Mouse (Mus musculus) Patski (cell line): ENCODE measurements around the gene Shh. TPM values are rescaled to one million over a fixed set of nuclear protein-coding genes. Genes with fewer than 3 reads are reported as not detected.

Experiments
- ATAC-seq: fragments of 100-300 bp; one replicate; pipeline ENCODE4 v1.8.0; 2021
- CTCF ChIA-PET: fragments of 350-600 bp; sonication (Branson Sonifier 250); formaldehyde crosslinking; loops from one replicate; lab custom pipeline; 2022; ENCODE audit warnings: inconsistent platforms; lab: Charles Lee
- POLR2A ChIA-PET: fragments of 350-600 bp; sonication (Branson Sonifier 250); formaldehyde crosslinking; loops from one replicate; lab custom pipeline; 2022; ENCODE audit warnings: antibody characterized with exemption, inconsistent platforms; lab: Charles Lee
- DNase-seq: peaks from one replicate; pipeline ENCODE4 v3.0.0-alpha.2; 2011; ENCODE audit warnings: low read depth, low spot score
- H3K27me3 ChIP-seq: fragments of 371-371 bp; one replicate; pipeline ENCODE4 v1.5.1; 2021
- CTCF ChIP-seq: fragments of 100-300 bp; IDR thresholded peaks from one replicate; pipeline ENCODE4 v1.5.1; 2021
- in situ Hi-C: fragments of 300-500 bp; cut with MboI; formaldehyde crosslinking; loops from 3 replicates; pipeline ENCODE4 v1.11.1; 2018; ENCODE audit warnings: low pct_unique_long_range_greater_than_20kb, mixed read lengths
- polyA plus RNA-seq: library from polyadenylated mRNA; unstranded; gene quantifications from one replicate; pipeline ENCODE4 v1.2.3, GENCODE M21; 2021

The Shh gene
- polyA plus RNA-seq, 1 experiment from 2014 or later: 0.01 TPM

DNA sequence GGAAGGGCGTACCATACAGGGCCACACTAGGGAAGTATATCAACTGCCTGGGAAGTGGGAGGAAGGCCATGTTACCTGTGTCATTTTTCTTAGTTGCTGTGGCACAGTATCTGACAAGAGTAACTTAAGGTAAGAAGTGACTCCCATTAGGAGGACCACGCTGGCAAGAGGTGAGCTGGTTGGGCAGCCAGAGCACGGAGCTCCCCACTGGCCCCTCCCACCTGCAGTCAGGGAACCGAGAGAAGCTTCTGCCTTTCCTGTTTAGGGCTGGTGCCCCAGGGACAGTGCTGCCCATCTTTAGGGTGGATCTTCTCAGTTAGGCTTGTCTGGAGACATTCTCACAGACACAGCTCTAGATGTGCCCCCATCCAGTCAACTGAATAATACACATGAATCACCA lies 43.3 kb downstream of the Shh start:
- no peak for TF ChIP-seq CTCF
- ChIA-PET POLR2A (no interaction called here), CTCF (interaction anchor here (0.8 kb wide), 1 partner anchor 9 kb away, joined by 4 read pairs; no protein-coding TSS in a partner anchor)
- no peaks in the 10 kb centered on the region for H3K27me3 ChIP-seq
- DNase-seq (no peak), ATAC-seq (no peak)
- in situ Hi-C loops: no loop called here

DNA sequence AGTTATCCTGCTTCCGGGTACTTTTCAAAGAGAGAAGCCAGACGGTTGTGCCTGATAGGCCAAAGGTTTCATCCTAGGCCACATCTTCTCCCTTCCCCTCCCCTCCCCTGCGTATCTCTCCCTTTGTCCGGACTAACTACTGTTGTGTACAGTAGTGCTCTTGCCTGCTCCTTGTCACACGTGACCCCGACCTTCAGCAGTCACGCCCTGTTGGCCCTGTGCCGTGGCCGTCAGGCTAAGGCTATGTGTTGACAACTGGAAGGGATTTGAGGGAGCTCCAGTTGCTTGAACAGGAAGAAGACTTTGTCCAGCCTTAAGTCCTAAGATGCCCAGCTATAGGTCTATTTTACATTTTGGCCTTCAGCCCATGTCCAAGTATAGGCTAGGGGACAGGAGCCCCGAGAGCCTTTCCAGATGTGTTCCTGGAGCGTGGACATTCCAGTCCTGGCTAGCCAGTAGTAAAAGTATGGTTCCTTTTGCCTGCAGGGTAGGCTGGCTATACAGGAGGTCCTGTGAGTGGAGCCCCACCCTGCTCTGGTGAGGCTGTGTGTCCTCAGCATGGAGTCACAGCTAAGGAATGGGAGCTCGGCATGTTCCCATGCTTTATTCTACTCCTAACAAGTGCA lies 47.3 kb downstream of the Shh start:
- in situ Hi-C loops: no loop called here
- DNase-seq (no peak), ATAC-seq (no peak)
- H3K27me3 ChIP-seq: no peaks in the 10 kb centered on the region
- ChIA-PET CTCF (interaction anchor here (2.1 kb wide), 1 partner anchor 10 kb away, joined by 10 read pairs; no protein-coding TSS in a partner anchor), POLR2A (no interaction called here)
- TF ChIP-seq CTCF: no peak

DNA sequence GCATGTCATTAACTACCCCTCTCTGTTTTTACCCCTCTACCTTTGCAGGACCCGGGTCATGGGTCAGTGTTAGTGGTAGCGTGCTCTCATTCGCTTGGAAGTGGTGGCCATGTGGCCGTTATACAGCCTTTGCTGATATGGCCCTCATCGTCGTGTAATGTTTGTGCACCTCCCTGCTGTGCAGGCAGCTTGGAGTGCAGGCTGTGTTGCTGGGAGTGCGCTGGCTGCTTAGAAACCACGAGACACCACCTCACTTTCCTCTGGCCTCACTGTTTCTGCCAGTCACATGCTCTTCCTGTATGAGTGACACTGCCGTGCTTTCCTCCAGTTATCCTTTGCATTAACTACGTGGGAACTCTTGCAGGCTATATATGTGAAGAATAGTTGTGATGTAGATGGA lies 48.3 kb downstream of the Shh start:
- no peak for TF ChIP-seq CTCF
- DNase-seq (no peak), ATAC-seq (no peak)
- ChIA-PET CTCF (no interaction called here), POLR2A (no interaction called here)
- no peaks in the 10 kb centered on the region for H3K27me3 ChIP-seq
- in situ Hi-C loops: no loop called here

DNA sequence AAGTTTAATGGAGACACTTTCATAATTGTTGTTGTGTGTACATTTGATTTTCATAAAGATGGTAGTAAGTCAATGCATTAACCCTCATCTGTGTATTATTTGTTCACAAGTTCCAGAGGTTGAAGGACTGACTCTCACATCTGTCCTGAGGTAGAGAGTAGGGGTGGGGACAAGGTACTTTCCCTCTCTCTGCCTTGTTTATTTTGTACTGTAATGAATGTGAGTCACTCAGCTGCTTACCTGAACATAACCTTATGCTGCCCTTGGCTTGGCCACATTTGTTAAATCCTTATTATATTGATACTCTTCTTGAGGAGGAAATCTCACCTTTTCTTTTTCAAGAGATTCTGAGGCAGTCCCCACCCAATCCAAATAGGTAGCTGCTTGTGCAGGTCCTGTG lies 51.0 kb downstream of the Shh start:
- CTCF ChIA-PET: interaction anchor here (0.8 kb wide), 1 partner anchor 13 kb away, joined by 5 read pairs; no protein-coding TSS in a partner anchor
- H3K27me3 ChIP-seq: no peaks in the 10 kb centered on the region
- in situ Hi-C loops: no loop called here
- no peak for TF ChIP-seq CTCF
- DNase-seq (no peak), ATAC-seq (no peak)
- POLR2A ChIA-PET: no interaction called here

DNA sequence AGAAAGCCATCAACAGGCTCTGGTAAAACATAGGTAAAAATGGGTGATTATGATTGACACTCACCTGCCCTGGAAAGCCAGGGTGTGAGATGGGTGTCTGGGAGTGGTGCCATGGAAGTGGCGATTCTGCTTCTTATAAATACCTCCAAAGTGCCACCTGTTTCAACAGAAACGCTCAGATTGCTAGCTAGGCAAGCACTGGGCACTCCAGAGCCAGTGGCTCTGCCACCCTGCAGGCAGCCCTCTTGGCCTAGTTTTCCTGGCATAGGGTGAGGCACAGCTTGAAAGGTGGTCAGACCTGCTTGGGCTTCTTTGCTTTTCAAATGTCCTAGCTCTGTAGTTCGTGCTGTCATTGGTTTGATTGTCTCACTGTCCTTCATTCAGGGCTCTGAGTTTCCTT lies 53.0 kb downstream of the Shh start:
- in situ Hi-C loops: no loop called here
- ChIA-PET POLR2A (no interaction called here), CTCF (interaction anchor here (0.8 to 1.3 kb wide), 2 partner anchors 10 to 120 kb away, joined by 3 to 4 read pairs; no protein-coding TSS in a partner anchor)
- no peaks in the 10 kb centered on the region for H3K27me3 ChIP-seq
- DNase-seq (no peak), ATAC-seq (no peak)
- TF ChIP-seq CTCF: no peak

DNA sequence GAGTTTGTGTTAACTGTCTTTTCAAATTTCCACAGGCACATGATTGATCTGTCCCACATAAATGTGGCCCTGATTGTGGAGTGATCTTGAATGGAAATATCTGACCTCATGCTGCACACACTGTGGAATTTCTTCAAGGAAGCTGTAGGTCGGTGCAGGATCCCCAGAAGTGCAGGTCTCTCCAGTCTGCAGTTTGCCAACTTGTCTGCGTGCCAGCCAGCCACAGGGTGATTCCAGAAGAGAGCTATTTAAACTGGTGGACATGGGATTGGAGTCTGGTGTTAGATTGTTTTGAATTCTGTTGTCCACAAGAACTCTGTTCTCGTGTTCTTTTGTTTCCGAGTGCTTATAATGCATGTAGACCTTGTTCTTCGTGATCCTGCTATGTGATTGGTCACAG lies 53.5 kb downstream of the Shh start:
- CTCF ChIA-PET: interaction anchor here (0.8 to 1.6 kb wide), 2 partner anchors 14 to 120 kb away, joined by 3 to 4 read pairs; no protein-coding TSS in a partner anchor
- in situ Hi-C loops: no loop called here
- DNase-seq (no peak), ATAC-seq (no peak)
- POLR2A ChIA-PET: no interaction called here
- TF ChIP-seq CTCF: no peak
- no peaks in the 10 kb centered on the region for H3K27me3 ChIP-seq

DNA sequence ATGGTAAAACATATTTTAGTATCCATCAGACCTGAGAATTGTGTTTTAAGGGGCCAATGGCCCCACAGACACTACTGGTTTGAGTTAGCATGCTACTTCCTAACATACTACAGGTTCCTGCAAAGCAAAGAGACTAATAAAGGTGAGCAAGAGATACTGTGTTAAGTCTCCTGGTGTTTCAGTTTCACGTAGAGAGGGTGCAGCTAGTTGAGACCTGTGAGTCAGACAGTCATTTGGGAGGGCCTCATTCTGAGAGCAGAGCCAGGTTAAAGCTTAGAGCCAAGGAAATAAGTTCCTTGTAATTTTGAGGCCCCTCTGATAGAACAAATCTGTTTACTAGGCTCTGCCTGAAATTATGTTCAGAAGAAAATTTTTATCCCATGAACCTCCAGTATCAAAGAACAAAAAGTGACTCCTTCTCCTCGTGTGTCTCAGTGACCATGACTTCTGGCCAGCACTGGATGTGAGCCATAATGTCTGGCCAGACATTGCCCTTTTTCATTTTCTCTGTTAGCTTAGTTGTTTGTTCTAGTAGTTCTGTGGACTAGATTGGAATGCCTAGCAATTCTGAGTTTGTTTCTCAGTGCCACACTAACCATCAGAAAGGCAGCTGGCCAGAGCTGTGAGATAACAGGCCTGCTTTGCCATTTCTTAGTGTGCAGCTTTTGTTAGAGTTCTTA lies 54.9 kb downstream of the Shh start:
- ATAC-seq: no peak
- CTCF ChIA-PET: interaction anchor here (1.1 to 1.6 kb wide), 5 partner anchors 9 to 17 kb away, joined by 3 to 7 read pairs (median 4); no protein-coding TSS in a partner anchor
- in situ Hi-C loops: no loop called here
- TF ChIP-seq CTCF: no peak
- no peaks in the 10 kb centered on the region for H3K27me3 ChIP-seq
- DNase-seq: no peak
- POLR2A ChIA-PET: interaction anchor here (1.5 kb wide), 1 partner anchor 11 kb away, joined by 3 read pairs; no protein-coding TSS in a partner anchor

Other genes with a start within 250 kb of the Shh start
- gene Cnpy1, start 221.4 kb downstream of the Shh start, polyA plus RNA-seq: not detected
- gene Rbm33, start 150.1 kb downstream of the Shh start, polyA plus RNA-seq: 39.6 TPM